Mouse (Mus musculus) B cell, adult 2 months (primary cell): ENCODE results near the gene Spin1.
A peak's percentile ranks its signal among the peaks of the same experiment; 100 is the strongest.
"Not testable (repeated sequence)": the region's sequence is repeated elsewhere in the genome, so short reads cannot be mapped to it uniquely, and the experiment has no call there.

Experiments used
- DNase-seq, 2 experiments: peaks; one replicate each; pipeline ENCODE4 v3.0.0; 2022

The Spin1 gene

GRCm38 (mm10) chr13:51095196-51095715, 5.4 kb upstream of the Spin1 start:
- no peak for DNase-seq

GRCm38 (mm10) chr13:51096644-51097043, 4.0 kb upstream of the Spin1 start:
- no peak for DNase-seq

GRCm38 (mm10) chr13:51099560-51100232, 984 bp upstream of the Spin1 start:
- DNase-seq: no peak

GRCm38 (mm10) chr13:51101016-51101776, 516 bp downstream of the Spin1 start:
- DNase-seq: peak; percentile 80 to 81

GRCm38 (mm10) chr13:51101777-51102132, 1.1 kb downstream of the Spin1 start:
- no peak for DNase-seq

GRCm38 (mm10) chr13:51103111-51103725, 2.5 kb downstream of the Spin1 start:
- no peak for DNase-seq

- peak; percentile 58 to 59 for DNase-seq
These were observed 3.4 kb downstream of the Spin1 start for GRCm38 (mm10) chr13:51103861-51104650.

GRCm38 (mm10) chr13:51105861-51106655, 5.4 kb downstream of the Spin1 start:
- peak; percentile 31 to 38 for DNase-seq

- peak; percentile 69 to 76 for DNase-seq
These were observed 6.1 kb downstream of the Spin1 start for GRCm38 (mm10) chr13:51106816-51107215.

- no peak for DNase-seq
These were observed 8.8 kb downstream of the Spin1 start for GRCm38 (mm10) chr13:51109517-51109916.

- DNase-seq: not testable (repeated sequence)
These were observed 13.7 kb downstream of the Spin1 start for GRCm38 (mm10) chr13:51114398-51114797.

- peak; percentile 70 to 72 for DNase-seq
These were observed 15.1 kb downstream of the Spin1 start for GRCm38 (mm10) chr13:51115762-51116161.

- DNase-seq: no peak
These were observed 20.1 kb downstream of the Spin1 start for GRCm38 (mm10) chr13:51120734-51121133.

- no peak for DNase-seq
These were observed 21.3 kb downstream of the Spin1 start for GRCm38 (mm10) chr13:51121966-51122365.

- DNase-seq: no peak
These were observed 22.1 kb downstream of the Spin1 start for GRCm38 (mm10) chr13:51122771-51123170.

- no peak for DNase-seq
These were observed 24.7 kb downstream of the Spin1 start for GRCm38 (mm10) chr13:51125357-51125756.

- DNase-seq: no peak
These were observed 27.2 kb downstream of the Spin1 start for GRCm38 (mm10) chr13:51127906-51128305.

GRCm38 (mm10) chr13:51128417-51128816, 27.7 kb downstream of the Spin1 start:
- DNase-seq: no peak

GRCm38 (mm10) chr13:51131179-51131578, 30.5 kb downstream of the Spin1 start:
- DNase-seq: no peak

- DNase-seq: no peak
These were observed 35.6 kb downstream of the Spin1 start for GRCm38 (mm10) chr13:51136315-51136714.

- no peak for DNase-seq
These were observed 36.5 kb downstream of the Spin1 start for GRCm38 (mm10) chr13:51136996-51137701.
